Mouse (Mus musculus) stomach, postnatal 0 days (tissue): ENCODE data around the gene Dock8. TPM values are rescaled to one million over a fixed set of nuclear protein-coding genes. Genes with fewer than 3 reads are reported as not detected.
A peak's percentile ranks its signal among the peaks of the same experiment; 100 is the strongest.

Experiments used
- ATAC-seq: fragments of 200-750 bp; cut with Nextera tagmentation; 2 replicates; pipeline ENCODE4 v1.8.0; 2017; ENCODE audit not compliant: low FRiP score, low TSS enrichment
- DNase-seq: peaks from one replicate; pipeline ENCODE4 v3.0.0-alpha.2; 2016; ENCODE audit warnings: low spot score
- H3K27ac ChIP-seq: fragments of 300-500 bp; sonication (generic); replicated peaks from 2 replicates; pipeline ENCODE4 v1.5.1; 2014; ENCODE audit warnings: mild to moderate bottlenecking, control low read depth
- H3K27me3 ChIP-seq: fragments of 300-500 bp; sonication (generic); 2 replicates; pipeline ENCODE4 v1.6.1; 2014; ENCODE audit warnings: low read length; ENCODE audit not compliant: control insufficient read depth, insufficient read depth
- H3K36me3 ChIP-seq: fragments of 300-500 bp; sonication (generic); 2 replicates; pipeline ENCODE4 v1.6.1; 2014; ENCODE audit warnings: low read length, mixed read lengths; ENCODE audit not compliant: control insufficient read depth, insufficient read depth
- H3K4me1 ChIP-seq: fragments of 300-500 bp; sonication (generic); replicated peaks from 2 replicates; pipeline ENCODE4 v1.6.1; 2014; ENCODE audit warnings: antibody characterized with exemption; ENCODE audit not compliant: control insufficient read depth, insufficient read depth
- H3K4me2 ChIP-seq: fragments of 300-500 bp; sonication (generic); replicated peaks from 2 replicates; pipeline ENCODE4 v1.6.1; 2014; ENCODE audit warnings: low read depth, mild to moderate bottlenecking, control low read depth, moderate library complexity
- H3K4me3 ChIP-seq: fragments of 300-500 bp; sonication (generic); 2 replicates; pipeline ENCODE4 v1.5.1; 2014; ENCODE audit warnings: low read depth, low read length, control low read depth
- H3K9ac ChIP-seq: fragments of 300-500 bp; sonication (generic); 2 replicates; pipeline ENCODE4 v1.6.1; 2014; ENCODE audit warnings: mild to moderate bottlenecking, low read length, control low read depth, mixed read lengths
- H3K9me3 ChIP-seq: fragments of 300-500 bp; sonication (generic); 2 replicates; pipeline ENCODE4 v1.6.1; 2016; ENCODE audit warnings: low read length; ENCODE audit not compliant: control insufficient read depth
- CTCF ChIP-seq: IDR thresholded peaks from 2 replicates; pipeline ENCODE4 v1.5.1; 2016; ENCODE audit warnings: antibody characterized with exemption, low read depth, mild to moderate bottlenecking, moderate library complexity
- EP300 ChIP-seq: optimal IDR thresholded peaks from 2 replicates; pipeline ENCODE3; 2016; ENCODE audit warnings: antibody characterized with exemption
- WGBS: fragments of 180-500 bp; shearing (Covaris S2); extraction: QIAGEN DNeasy Blood & Tissue Kit; methylation state at CpG from one replicate; pipeline ENCODE4 v1.1.7; 2014; 5-methylcytosine and 5-hydroxymethylcytosine counted together
- polyA plus RNA-seq: library from polyadenylated mRNA; unstranded; fragments of >200 nt; fragmentation: Nextera tagmentation; extraction: Ambion mirVana; gene quantifications from 2 replicates; pipeline ENCODE4 v1.2.1, GENCODE M21; 2015

Dock8 gene
- polyA plus RNA-seq, 1 experiment from 2014 or later = 3.4 TPM

DNA sequence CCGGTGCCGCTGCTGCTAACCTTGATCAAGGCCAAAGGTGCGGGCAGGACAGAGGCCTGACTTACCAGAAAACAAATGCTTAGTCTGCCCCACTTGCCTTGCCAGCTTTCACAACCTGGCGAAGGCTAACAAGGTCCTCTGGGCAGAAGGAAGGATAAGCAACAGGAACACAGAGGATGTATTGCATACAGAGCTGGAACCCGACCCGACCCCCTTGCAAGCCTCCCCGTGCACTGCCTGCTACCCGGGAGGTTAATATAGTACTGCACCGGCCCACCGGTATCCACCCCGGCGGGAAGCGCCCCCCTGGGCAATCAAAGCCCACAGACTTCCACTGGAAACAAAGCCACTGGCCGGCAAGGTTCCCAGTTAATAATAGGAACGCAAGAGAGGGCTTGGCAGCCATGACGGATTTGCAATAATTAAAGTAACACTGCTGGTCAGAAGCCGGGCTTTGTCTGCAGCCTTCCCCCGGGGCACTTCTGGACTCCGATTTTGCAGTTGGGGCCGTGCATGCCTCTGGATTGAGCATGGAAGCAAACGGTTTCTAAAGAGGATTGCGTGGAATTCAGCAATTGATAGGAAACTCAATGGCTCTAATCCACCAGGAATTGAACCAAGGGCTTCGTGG lies 208.5 kb downstream of the Dock8 start:
- WGBS = 26% methylated on average over 23 of the region's 23 CpGs
- H3K9me3 ChIP-seq = no peaks in the 10 kb centered on the region
- H3K27me3 ChIP-seq = no peaks in the 10 kb centered on the region
- H3K4me1 ChIP-seq = no peaks in the 10 kb centered on the region
- H3K4me2 ChIP-seq = peak overlapping the region; percentile 23
- H3K27ac ChIP-seq = no peak overlapping the region
- no peak overlapping the region for H3K4me3 ChIP-seq
- ATAC-seq (no peak), DNase-seq (no peak)
- H3K36me3 ChIP-seq = no peaks in the 10 kb centered on the region; the same call in 1 of the 2 replicates
- TF ChIP-seq EP300 = no peak
- TF ChIP-seq CTCF = no peak
- no peak overlapping the region for H3K9ac ChIP-seq

DNA sequence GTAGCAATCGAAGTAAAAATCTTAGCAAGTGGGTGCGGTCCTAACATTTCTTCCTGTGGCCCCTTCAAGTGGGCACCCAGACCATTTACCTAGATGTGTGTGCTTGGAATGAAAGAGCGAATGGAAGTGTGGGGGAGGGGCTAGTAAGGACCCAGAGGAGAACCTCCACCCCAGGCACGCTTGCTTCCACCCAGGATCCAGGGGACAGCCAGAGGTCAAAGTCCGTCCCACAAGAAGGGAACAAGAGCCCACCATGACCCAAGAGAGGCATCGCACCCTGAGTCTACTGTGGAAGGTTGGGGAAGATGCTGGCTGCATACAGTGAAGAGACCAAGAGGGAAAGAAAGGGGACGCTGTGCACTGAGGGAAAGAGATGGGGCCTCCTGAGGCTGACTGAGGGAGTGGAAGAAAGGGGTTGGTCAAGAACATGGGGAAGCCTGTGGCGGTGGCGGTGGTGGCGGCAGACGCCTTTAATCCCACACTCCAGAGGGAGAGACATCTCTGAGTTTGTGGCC lies 209.3 kb downstream of the Dock8 start:
- WGBS = 83% methylated on average over 11 of the region's 11 CpGs
- Histone ChIP-seq H3K4me2 (no peak overlapping the region), H3K4me1 (no peaks in the 10 kb centered on the region), H3K9me3 (no peaks in the 10 kb centered on the region), H3K9ac (no peak overlapping the region), H3K4me3 (no peak overlapping the region), H3K27me3 (no peaks in the 10 kb centered on the region), H3K36me3 (no peaks in the 10 kb centered on the region), H3K27ac (no peak overlapping the region)
- TF ChIP-seq EP300 (no peak), CTCF (no peak)
- ATAC-seq (no peak), DNase-seq (no peak)

- Histone ChIP-seq H3K9me3 (no peaks in the 10 kb centered on the region), H3K36me3 (no peaks in the 10 kb centered on the region), H3K4me1 (no peaks in the 10 kb centered on the region), H3K9ac (no peak overlapping the region), H3K27ac (no peak overlapping the region), H3K27me3 (no peaks in the 10 kb centered on the region), H3K4me2 (no peak overlapping the region), H3K4me3 (no peak overlapping the region)
- 86% methylated on average over 2 of the region's 2 CpGs for WGBS
- no peak for TF ChIP-seq EP300
- DNase-seq = no peak
- no peak for ATAC-seq
Measured at GRCm38 (mm10) chr19:25220611-25221010, 221.3 kb downstream of the Dock8 start.

DNA sequence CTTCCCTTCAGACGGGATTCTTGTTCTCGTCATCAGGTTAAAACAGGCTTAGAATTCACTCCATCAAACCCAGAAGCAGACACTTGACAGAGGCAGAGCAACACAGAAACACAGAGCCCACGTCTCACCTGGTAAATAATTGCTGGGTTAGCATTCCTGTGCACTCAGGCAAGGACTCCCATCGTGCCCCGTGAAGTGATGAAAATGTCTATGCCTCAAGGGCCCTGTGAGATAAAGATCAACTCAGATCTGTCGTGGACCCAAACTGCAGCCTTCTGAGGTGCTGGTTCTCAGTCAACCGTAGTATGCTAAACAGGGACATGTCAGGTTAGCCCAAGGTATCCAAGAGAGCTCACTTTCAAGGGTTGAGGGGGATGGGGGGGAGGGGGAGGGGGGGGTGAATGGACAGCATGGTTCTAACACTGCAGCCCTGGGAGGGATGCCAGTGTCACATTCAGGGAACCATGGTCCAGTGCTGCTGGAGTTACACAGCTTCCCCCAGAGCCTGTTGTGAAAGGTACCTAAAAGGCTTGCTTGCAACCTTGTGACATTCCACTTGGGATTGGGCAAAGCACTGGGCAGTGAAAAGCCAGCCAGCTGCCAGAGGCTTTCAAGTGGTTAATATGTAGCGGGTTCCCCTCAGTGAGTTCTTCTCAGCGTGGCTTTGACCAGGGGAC lies 222.8 kb downstream of the Dock8 start:
- H3K27ac ChIP-seq = no peak overlapping the region

DNA sequence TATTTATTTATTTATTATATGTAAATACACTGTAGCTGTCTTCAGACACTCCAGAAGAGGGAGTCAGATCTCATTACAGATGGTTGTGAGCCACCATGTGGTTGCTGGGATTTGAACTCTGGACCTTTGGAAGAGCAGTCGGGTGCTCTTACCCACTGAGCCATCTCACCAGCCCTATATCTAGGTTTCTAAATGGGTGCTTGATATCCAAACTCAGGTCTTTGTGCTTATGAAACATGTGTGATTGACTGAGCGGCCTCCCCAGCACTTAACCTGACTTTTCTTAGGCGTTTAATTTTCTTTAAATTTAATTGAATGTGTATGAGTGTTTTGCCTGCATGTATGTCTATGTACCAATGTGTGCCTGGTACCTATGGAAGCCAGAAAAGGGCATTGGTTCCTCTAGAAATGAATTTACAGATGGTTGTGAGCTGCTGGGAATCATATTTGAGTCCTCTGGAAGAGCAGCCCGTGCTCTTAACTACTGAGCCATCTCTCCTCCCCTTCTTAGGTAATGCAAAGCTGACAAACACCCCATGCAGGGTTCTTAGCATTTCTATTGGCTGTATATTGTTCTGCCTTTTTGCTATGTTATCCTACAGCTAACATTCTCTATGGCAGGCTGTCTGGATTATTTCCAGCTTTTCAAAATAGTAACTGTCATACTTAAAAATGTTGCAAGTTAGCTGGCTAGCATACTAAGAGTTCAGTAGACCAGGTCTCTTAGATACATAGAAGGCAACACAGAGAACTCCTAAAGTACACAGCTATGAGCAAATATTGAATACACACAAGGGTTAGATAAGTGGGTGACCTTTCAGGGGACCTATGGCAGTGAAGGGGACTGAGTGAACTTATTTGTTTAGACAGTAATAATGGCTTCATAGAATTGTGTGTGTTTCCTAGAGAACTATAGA lies 231.0 kb downstream of the Dock8 start:
- no peaks in the 10 kb centered on the region for H3K27me3 ChIP-seq
- no peak for ATAC-seq
- no peak for DNase-seq

More for the DNA sequence above, 222.8 kb downstream of the Dock8 start:
- Histone ChIP-seq H3K36me3 (no peaks in the 10 kb centered on the region), H3K27me3 (no peaks in the 10 kb centered on the region), H3K4me3 (no peak overlapping the region), H3K9me3 (no peaks in the 10 kb centered on the region), H3K4me2 (no peak overlapping the region), H3K4me1 (no peaks in the 10 kb centered on the region), H3K9ac (no peak overlapping the region)
- TF ChIP-seq EP300 = no peak
- WGBS = 50% methylated on average over 9 of the region's 9 CpGs
- ATAC-seq = no peak
- no peak for DNase-seq

More for the DNA sequence above, 231.0 kb downstream of the Dock8 start:
- Histone ChIP-seq H3K9me3 (no peaks in the 10 kb centered on the region), H3K27ac (no peak overlapping the region; the same call in 1 of the 2 replicates), H3K9ac (no peak overlapping the region), H3K4me3 (no peak overlapping the region), H3K36me3 (no peaks in the 10 kb centered on the region), H3K4me1 (no peaks in the 10 kb centered on the region), H3K4me2 (no peak overlapping the region)
- no peak for TF ChIP-seq EP300
- TF ChIP-seq CTCF = no peak
- WGBS = 71% methylated on average over 4 of the region's 4 CpGs
